Mouse (Mus musculus) thymus, adult 2 months (tissue): ENCODE measurements around the gene Zfp3.

Experiments used
- CTCF ChIP-seq: fragments of 200-500 bp; IDR thresholded peaks from 2 replicates; pipeline ENCODE4 v1.5.1; 2012; ENCODE audit warnings: mild to moderate bottlenecking, control low read depth, low read length, moderate library complexity, borderline replicate concordance; ENCODE audit not compliant: control insufficient read depth, poor library complexity, insufficient read depth; ENCODE audit errors: extremely low read depth
- POLR2A ChIP-seq: fragments of 200-500 bp; IDR thresholded peaks from 2 replicates; pipeline ENCODE4 v1.6.1; 2012; ENCODE audit warnings: mild to moderate bottlenecking, low read length, control low read depth, moderate library complexity; ENCODE audit not compliant: control insufficient read depth, poor library complexity, insufficient read depth; ENCODE audit errors: extremely low read depth

DNA sequence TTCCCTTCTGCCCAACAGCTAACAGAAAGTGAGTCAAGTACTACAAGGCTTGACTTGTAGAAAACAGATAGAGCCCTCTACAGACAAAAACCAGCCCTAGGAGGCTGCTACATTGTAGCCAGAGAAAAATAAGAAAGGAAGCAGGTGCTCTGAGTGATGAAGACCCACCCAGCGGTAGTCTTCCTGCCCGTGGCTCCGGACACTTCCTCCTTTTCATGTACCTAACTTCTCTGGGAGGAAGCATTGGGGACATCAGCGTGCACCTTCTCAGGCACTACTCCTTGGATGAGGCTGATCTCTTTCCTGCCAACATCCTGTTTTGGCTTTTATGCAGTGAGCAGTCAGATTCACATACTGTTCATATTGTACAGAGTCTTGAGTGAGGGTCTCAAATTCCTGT lies 42.7 kb downstream of the Zfp3 start:
- TF ChIP-seq CTCF (no peak), POLR2A (no peak)
